Mouse (Mus musculus) ES-Bruce4 (cell line): Measurements from ENCODE around the gene Sgms1. TPM values are rescaled to one million over a fixed set of nuclear protein-coding genes. Genes with fewer than 3 reads are reported as not detected.

Experiments
- H3K27ac ChIP-seq: 2 replicates; pipeline ENCODE4 v1.5.1; 2012; ENCODE audit warnings: low read length, inconsistent platforms; ENCODE audit not compliant: insufficient read depth
- H3K27me3 ChIP-seq: 2 replicates; pipeline ENCODE4 v1.6.1; 2012; ENCODE audit warnings: mild to moderate bottlenecking, low read length, inconsistent platforms; ENCODE audit not compliant: control insufficient read depth, poor library complexity, insufficient read depth, severe bottlenecking
- H3K36me3 ChIP-seq: 2 replicates; pipeline ENCODE4 v1.6.1; 2012; ENCODE audit warnings: inconsistent platforms, mild to moderate bottlenecking, low read length, moderate library complexity; ENCODE audit not compliant: control insufficient read depth, poor library complexity, insufficient read depth, severe bottlenecking
- H3K4me1 ChIP-seq: one replicate; pipeline ENCODE4 v1.8.1; 2011; ENCODE audit warnings: low read length; ENCODE audit not compliant: control insufficient read depth, insufficient read depth
- H3K4me3 ChIP-seq: 2 replicates; pipeline ENCODE4 v1.5.1; 2011; ENCODE audit warnings: low read depth, mild to moderate bottlenecking, low read length
- H3K9ac ChIP-seq: 2 replicates; pipeline ENCODE4 v1.6.1; 2012; ENCODE audit warnings: low read depth, mild to moderate bottlenecking, inconsistent platforms; ENCODE audit not compliant: poor library complexity, severe bottlenecking
- H3K9me3 ChIP-seq: replicated peaks from 2 replicates; pipeline ENCODE4 v1.6.1; 2012; ENCODE audit warnings: mild to moderate bottlenecking, low read length, inconsistent platforms; ENCODE audit not compliant: control insufficient read depth, poor library complexity, insufficient read depth, severe bottlenecking
- CTCF ChIP-seq: IDR thresholded peaks from one replicate; pipeline ENCODE4 v1.8.1; 2011; ENCODE audit warnings: low read depth, low read length
- EP300 ChIP-seq: IDR thresholded peaks from 2 replicates; pipeline ENCODE4 v1.6.1; 2011; ENCODE audit warnings: low read depth, low read length; ENCODE audit not compliant: insufficient read depth
- POLR2A ChIP-seq: IDR thresholded peaks from one replicate; pipeline ENCODE4 v1.8.1; 2011; ENCODE audit warnings: low read length; ENCODE audit not compliant: insufficient read depth
- polyA plus RNA-seq: library from polyadenylated mRNA; stranded (reverse); fragments of >200 nt; gene quantifications from 2 replicates; pipeline ENCODE4 v1.2.4, GENCODE M21; 2011; ENCODE audit warnings: low read depth; ENCODE audit not compliant: missing spikeins, insufficient read depth, insufficient read length

Gene Sgms1
- polyA plus RNA-seq, 1 experiment = 69.7 TPM

- H3K4me1 ChIP-seq = no peaks in the 10 kb centered on the region
- no peak overlapping the region for H3K27ac ChIP-seq
- H3K36me3 ChIP-seq = peaks cover 13% of the 10 kb centered on the region
- TF ChIP-seq CTCF (no peak), EP300 (no peak), POLR2A (no peak)
- H3K9ac ChIP-seq = no peak overlapping the region
- no peaks in the 10 kb centered on the region for H3K9me3 ChIP-seq
- H3K27me3 ChIP-seq = no peaks in the 10 kb centered on the region
- no peak overlapping the region for H3K4me3 ChIP-seq
Observed at GRCm38 (mm10) chr19:32159944-32160343, 229.6 kb downstream of the Sgms1 start.

GRCm38 (mm10) chr19:32159168-32159567 lies 230.3 kb downstream of the Sgms1 start:
- Histone ChIP-seq H3K27me3 (no peaks in the 10 kb centered on the region), H3K4me3 (no peak overlapping the region), H3K4me1 (no peaks in the 10 kb centered on the region), H3K36me3 (peaks cover 13% of the 10 kb centered on the region), H3K9ac (no peak overlapping the region), H3K9me3 (no peaks in the 10 kb centered on the region), H3K27ac (no peak overlapping the region)
- no peak for TF ChIP-seq EP300
- TF ChIP-seq POLR2A = no peak
- no peak for TF ChIP-seq CTCF

GRCm38 (mm10) chr19:32157045-32157444 lies 232.5 kb downstream of the Sgms1 start:
- no peaks in the 10 kb centered on the region for H3K4me1 ChIP-seq
- TF ChIP-seq POLR2A (no peak), EP300 (no peak), CTCF (no peak)

GRCm38 (mm10) chr19:32152529-32152928 lies 237.0 kb downstream of the Sgms1 start:
- H3K4me1 ChIP-seq = no peaks in the 10 kb centered on the region
- no peak overlapping the region for H3K4me3 ChIP-seq
- no peaks in the 10 kb centered on the region for H3K27me3 ChIP-seq
- no peaks in the 10 kb centered on the region for H3K9me3 ChIP-seq
- TF ChIP-seq POLR2A (no peak), EP300 (no peak), CTCF (no peak)
- H3K9ac ChIP-seq = no peak overlapping the region
- no peak overlapping the region for H3K27ac ChIP-seq
- H3K36me3 ChIP-seq = peaks cover 4% of the 10 kb centered on the region

More at GRCm38 (mm10) chr19:32157045-32157444, 232.5 kb downstream of the Sgms1 start:
- no peaks in the 10 kb centered on the region for H3K27me3 ChIP-seq
- no peak overlapping the region for H3K4me3 ChIP-seq
- no peaks in the 10 kb centered on the region for H3K9me3 ChIP-seq
- no peak overlapping the region for H3K27ac ChIP-seq
- peaks cover 13% of the 10 kb centered on the region for H3K36me3 ChIP-seq
- H3K9ac ChIP-seq = no peak overlapping the region

- Histone ChIP-seq H3K4me3 (no peak overlapping the region), H3K36me3 (no peaks in the 10 kb centered on the region; the same call in 1 of the 2 replicates), H3K27me3 (no peaks in the 10 kb centered on the region), H3K4me1 (no peaks in the 10 kb centered on the region), H3K27ac (no peak overlapping the region), H3K9me3 (no peaks in the 10 kb centered on the region), H3K9ac (no peak overlapping the region)
- no peak for TF ChIP-seq EP300
- TF ChIP-seq CTCF = no peak
- TF ChIP-seq POLR2A = no peak
Observed at GRCm38 (mm10) chr19:32148710-32149109, 240.8 kb downstream of the Sgms1 start.

GRCm38 (mm10) chr19:32142383-32142782 lies 247.1 kb downstream of the Sgms1 start:
- TF ChIP-seq EP300 = no peak
- TF ChIP-seq POLR2A = no peak
- H3K4me1 ChIP-seq = peaks cover 2% of the 10 kb centered on the region
- H3K9me3 ChIP-seq = no peaks in the 10 kb centered on the region
- no peaks in the 10 kb centered on the region for H3K27me3 ChIP-seq
- no peak overlapping the region for H3K27ac ChIP-seq
- H3K4me3 ChIP-seq = no peak overlapping the region
- H3K36me3 ChIP-seq = no peaks in the 10 kb centered on the region
- no peak overlapping the region for H3K9ac ChIP-seq
